Mouse (Mus musculus): ENCODE measurements at regions not wholly inside any gene's neighbourhood (a gene's known extent, or its start where the extent isn't known, plus 50 kb on each side); places are given as distances from the start of the nearest gene placed in this dataset.
A peak's percentile ranks its signal among the peaks of the same experiment; 100 is the strongest.

DNA sequence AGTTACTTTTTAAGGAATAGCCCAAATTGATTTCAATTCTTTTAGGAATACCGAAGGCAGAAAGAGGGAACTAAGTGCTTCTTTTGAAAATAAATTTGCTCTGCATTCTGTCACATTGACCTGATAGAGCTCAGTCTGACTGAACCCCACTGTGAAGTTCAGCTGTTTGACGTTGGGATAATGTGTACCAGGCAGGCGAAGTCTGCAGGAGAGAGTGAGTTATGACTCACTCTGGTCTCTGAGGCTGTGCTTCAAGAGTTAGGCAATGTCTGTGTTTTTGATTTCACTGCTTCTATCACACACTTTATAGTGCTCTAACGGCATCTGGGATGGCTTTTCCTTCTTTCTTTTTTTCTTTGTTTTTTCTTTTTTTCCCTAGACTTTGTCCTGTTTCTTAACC, 283.5 kb downstream of the Naf1 start:
- DNase-seq (ENCODE audit: low spot score): peak; percentile 8

DNA sequence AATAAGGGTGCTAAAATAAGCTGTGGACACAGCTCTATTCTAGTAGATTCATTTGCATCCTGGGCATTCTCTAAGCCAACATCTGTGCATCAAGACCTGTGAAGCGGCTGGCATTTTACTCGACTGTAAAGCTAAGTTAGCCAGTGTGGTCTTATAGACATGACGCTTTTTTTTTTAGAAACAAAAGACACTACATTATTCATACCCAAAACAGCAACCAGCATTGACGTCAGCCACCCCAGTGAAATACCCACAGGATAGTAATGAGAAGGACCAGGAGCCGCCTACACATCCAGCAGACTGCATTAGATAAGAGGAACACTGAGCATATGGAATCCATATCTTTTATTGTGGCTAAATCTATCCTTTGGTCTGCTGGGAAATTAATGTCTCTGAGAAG, 321.7 kb downstream of the Naf1 start:
- no peak for DNase-seq (ENCODE audit: low spot score)

DNA sequence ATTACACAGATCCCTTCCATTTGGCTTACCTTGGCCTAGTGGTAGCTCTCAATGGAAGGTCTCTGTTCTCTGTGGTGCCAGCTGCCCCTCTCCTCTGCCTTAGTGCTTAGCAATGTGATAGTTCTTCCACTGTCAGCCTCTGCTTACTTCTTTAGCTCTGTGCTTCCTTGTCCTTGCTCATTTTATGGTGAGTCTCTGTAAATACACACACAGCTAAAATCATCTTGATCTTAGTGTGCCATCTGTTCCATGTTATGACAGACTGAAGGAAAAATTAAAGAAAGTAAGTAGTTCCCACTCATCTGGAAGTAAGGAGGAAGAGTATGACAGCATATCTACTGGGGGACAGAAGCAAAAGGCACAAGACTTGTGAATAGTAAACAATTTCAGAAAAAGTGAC, 324.4 kb upstream of the Nat3 start:
- no peak for DNase-seq (ENCODE audit: low spot score)

DNA sequence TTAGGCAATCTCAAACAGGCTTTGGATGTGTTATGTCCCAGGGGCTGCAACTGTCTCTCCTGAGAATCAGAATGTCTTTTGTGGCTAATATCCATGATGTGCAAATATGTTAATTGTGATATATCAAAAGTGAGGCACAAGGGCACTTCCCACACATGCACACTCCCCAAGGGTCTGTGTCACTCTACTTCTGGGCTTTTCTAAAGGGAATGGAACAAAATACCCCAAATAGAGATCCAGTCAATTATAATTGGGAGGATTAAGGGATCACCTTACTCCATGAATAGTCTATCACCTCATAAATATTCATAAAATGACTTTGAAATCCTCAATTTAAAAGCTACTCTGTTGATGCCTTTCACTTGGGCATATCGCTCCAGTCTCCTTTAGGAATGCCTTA, 317.6 kb upstream of the Nat3 start:
- no peak for DNase-seq (ENCODE audit: low spot score)

DNA sequence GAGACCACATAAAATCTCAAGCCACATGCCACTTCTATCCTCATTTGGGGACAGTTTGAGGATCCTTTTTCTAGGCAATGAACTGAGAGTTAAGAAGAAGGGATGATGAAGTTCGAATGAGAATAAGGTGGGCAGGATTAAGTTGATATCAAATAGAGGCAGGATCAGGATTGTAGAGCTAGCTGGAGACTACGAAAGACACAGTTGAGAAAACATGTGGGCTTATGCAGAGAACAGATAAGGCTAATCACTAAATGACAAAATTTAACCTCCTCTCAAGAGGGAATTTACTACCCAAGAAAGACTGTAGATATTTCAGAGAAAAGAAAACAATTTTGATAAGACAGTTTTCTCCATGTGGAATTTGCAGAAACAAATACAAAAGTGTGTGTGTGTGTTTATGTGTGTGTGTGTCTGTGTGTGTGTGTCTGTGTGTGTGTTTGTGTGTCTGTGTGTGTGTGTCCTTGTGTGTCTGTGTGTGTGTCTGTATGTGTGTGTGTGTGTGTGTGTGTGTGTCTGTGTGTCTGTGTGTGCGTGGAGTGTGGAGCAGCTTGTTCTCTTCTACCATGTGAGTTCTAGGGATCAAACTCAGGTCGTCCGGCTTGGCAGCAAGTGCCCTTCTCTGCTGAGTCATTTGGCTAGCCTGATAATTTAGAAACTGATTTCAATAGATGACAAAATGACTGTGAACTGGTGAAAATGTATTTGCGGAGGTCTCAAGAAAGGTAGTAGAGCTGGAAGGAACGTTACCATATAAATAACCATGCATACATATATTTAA, 291.5 kb upstream of the Nat3 start:
- no peak for DNase-seq (ENCODE audit: low spot score)

DNA sequence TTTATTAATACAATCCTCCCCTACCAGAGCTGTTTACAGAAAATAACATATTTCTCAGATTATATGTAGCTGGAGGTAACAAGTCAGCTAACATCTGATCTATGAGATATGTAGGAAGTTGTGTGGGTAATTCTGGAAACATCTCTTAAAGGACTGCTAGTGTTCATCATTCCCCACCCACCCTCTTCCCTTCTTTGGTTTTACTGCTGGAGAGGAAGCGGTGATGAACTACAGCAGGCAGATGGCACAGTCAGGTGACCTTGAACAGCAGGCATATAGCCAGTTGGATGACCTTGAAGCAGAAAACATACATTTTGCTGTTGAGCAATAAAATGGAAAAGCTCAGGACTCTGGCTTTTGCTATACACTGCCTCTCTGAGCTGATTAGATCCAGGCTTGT, 284.7 kb upstream of the Nat3 start:
- DNase-seq (ENCODE audit: low spot score): no peak

DNA sequence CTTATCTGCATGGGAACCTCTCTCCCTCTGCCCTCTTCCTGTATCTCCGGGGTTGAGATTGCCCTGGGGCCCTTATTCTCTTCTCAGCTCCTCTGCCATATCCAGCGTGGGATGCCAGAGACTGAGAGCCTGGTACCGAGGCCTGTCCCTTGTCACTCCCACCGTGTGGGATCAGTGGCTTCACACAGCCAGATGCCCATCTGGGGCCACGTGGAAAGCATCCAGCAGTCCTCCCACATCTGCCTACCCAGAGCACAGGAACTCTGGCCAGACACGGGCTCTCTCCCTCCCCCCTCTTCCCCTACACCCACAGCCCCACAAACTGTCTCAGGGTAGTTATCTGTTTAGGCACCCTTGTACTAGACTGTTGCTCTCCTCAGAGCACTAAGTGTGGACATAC, 244.9 kb upstream of the Nat3 start:
- no peak for DNase-seq (ENCODE audit: low spot score)

DNA sequence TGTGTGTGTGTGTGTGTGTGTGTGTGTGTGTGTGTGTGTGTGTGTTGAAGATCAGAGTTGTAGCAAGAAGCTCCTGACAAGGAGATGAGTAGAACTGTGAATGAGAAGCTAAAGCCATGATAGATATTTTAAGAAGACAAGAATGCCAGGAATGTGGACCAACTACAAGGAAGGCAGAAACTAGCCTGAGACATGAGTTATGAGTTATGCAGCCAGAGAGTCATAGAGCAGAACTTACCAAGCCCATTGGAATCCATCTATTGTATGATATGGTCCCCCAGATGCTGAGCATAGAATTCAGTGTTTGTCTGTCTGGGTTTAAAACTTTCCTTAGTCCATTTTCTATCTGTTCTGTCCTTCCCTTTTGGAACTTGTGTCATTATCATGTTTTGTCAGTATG, 244.2 kb upstream of the Nat3 start:
- DNase-seq (ENCODE audit: low spot score): no peak

DNA sequence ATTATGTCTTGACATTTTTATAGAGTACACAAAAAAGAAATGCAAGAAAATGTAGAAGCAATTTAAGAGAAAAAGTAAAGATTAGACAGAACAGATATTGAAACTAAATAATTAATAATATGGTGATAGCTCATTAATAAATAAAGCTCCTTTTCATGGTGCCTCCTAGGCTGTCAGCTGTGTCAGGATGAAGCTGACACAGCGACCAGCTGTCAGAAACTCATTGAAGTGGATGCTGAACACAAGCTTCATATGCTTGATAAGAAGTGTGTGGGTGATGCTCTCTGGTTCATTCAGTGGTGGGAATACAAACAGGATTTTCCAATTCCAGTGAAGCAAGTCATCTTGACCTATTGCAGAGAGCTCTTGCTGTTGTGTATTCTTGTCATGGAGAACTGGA, 213.2 kb upstream of the Nat3 start:
- no peak for DNase-seq (ENCODE audit: low spot score)

DNA sequence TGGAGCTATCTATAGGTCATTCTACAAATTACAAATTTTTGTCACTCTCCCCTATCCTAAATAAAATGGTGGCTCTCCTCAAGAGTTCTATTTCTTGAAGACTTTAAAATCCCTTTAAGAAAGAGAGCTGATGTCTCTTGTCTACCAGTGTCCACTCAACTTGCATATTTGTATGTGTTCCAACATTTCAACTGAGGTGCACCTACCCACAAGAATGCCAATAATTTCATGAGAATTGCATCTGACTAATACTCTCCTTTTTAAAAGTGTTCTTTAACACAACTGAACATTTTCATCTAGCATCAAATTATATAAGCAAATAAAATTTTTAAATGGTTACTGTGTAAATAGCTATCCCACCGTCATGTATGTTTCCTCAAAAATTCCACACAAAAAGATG, 206.3 kb upstream of the Nat3 start:
- DNase-seq (ENCODE audit: low spot score): no peak

DNA sequence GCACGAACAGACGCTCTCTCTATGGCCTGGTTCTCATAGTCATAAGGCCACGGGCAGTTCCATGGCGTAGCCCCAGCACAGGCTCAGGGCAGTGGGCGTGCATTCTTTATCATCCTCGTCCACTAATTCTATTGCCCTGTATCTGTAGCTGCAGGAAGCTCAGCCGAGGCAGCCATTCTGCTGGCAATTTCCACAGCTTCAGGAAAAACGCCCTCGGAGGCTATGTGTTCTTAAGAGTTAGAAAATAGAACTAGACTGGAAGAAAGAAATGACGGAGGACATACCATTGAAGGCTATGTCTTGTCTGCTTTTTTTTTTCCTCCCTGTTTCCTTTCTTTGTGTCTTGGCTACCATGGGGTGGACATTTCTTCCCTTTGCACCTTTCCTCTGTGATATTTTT, 205.0 kb upstream of the Nat3 start:
- DNase-seq (ENCODE audit: low spot score): no peak

DNA sequence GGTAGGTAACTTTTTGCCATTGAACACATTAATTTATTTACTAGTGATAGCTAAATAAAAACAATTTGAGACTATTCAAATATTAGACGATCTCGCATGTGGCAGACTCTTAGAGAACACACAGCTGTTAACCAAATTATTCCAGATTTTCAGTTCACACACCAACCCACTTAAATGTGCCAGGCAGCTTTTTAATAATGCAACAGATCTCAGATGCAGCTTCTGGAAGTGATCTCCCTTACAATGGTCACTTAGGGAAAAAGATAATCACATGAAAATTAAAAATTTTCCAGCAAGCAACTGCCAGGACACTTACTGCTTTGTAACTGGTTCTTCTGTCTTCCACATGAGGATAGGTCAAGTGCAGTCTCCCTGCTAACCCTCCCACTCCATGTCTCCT, 203.1 kb upstream of the Nat3 start:
- no peak for DNase-seq (ENCODE audit: low spot score)

DNA sequence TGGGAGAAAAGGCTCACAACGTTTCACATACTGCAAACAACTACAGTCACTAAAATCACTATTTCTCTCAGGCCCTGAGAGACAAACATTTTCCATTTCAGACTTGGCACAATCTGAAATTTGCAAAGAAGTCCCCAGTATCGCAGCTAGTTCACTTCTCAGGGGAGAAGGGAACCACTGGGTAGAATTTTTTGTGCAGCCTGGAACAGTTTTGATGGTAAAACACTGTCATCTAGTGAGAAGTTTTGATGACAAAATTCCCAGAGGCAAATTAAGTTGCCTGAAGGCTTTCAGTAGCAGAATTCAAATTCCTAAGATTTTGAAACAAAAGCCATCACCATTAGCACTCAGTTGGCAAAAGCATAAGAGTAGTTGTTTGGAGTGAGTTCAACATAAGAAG, 195.2 kb upstream of the Nat3 start:
- DNase-seq (ENCODE audit: low spot score): no peak

DNA sequence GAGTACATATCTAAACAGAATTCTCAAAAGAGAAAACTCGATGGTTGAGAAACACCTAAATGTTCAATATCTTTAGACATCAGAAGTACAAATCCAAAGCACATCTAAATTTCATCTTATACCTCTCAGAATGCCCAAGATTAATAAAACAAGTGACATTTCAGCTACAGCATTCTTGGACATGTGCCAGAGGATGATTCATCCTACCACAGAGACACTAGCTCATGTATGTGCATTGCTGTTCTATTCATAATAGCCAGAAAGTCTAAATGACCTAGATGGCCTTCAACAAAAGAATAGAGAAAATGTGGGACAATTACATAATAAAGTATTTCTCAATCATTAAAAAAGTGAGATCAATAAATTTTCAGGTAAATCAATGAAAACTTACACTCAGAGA, 146.6 kb upstream of the Nat3 start:
- no peak for DNase-seq (ENCODE audit: low spot score)

DNA sequence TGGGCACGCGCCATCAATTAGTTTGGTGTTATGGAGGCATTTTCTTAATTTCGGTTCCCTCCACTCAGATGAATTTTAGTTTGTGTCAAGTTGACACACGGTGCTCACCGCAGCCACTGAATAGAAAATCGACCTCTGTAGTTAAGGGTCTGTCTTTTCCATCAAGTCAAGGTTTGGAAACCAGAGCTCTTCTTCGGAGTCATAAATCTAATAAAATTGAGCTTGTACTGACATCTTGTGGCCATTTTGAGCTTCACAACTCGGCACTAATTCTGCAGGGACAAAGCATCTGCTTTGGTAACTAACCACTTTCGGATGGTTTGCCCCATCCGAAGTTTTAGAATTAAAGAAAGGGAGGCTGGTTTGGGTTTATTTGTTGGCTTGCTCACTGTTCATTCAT, 117.7 kb upstream of the Nat3 start:
- DNase-seq (ENCODE audit: low spot score): peak; percentile 73

DNA sequence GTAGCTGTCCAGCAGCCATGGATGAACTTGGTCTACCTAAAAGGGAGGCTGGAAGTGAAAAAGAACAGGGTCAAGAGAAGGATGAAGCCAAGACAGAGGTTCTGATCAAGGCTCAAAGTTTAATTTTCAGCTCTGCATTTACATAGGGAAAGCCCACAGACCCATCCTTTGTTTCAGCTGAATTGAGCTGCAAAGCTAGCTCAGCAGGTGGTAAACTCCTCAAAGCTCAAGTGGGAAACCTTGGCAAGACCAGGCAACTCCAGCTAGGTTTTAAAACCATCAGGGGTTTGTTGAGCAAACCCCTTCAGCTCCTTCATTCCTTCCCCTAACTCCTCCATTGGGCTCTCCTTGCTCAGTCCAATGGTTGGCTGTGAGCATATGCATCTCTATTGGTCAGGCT, 108.8 kb upstream of the Nat3 start:
- DNase-seq (ENCODE audit: low spot score): no peak

DNA sequence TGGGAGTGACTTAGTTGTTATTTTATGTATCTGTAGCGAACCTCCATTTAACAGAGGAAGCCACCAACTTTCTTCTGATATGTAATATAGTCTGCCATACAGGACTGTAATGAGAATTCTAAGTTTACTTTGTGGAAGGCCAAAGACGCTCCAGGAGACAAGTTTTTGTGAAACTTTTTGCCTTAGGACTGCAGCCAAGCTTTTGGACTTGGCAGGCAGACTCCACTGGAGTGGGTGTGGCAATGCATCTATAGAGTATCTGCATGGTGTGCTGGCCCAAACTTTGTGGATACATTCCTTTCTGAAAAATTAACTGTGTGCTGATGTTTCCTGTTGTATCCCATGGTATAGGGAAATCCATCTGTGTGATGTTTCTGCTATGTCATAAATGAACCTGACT, 101.1 kb upstream of the Nat3 start:
- no peak for DNase-seq (ENCODE audit: low spot score)
